ENCODE assay signal across 9 mouse cellular contexts in genomic region chr9:88404088-88404487, GRCm38 (mm10). TPM values are rescaled to one million over a fixed set of nuclear protein-coding genes. Genes with fewer than 3 reads are reported as not detected.
DNase-seq lines count a peak whose midpoint lies in the region; ATAC-seq and TF ChIP-seq lines count a peak whose summit lies in the region.
"Had no signal": no experiment of that assay in that cellular context is flagged by ENCODE, and none has a peak within 500 bp of the region (broad histone marks: within the 10 kb centered on the region; RNA-seq: fewer than 3 reads in every experiment).

No protein-coding gene starts in this region.

- H3K4me1 ChIP-seq in embryonic facial prominence, embryonic 14.5 days (ENCODE audit: control insufficient read depth, insufficient read depth, low read length): no peaks in the 10 kb centered on the region
- H3K4me1 ChIP-seq in embryonic facial prominence, embryonic 10.5 days: no peaks in the 10 kb centered on the region
- H3K4me1 ChIP-seq in liver, embryonic 11.5 days (replicated peaks; ENCODE audit: control insufficient read depth, insufficient read depth, low read length): no peaks in the 10 kb centered on the region
- H3K4me1 ChIP-seq in intestine, postnatal 0 days (replicated peaks; ENCODE audit: control insufficient read depth, insufficient read depth, low read length): no peaks in the 10 kb centered on the region

- H3K27me3 ChIP-seq in embryonic facial prominence, embryonic 14.5 days (replicated peaks; ENCODE audit: control insufficient read depth, insufficient read depth, low read length): no peaks in the 10 kb centered on the region
- H3K27me3 ChIP-seq in embryonic facial prominence, embryonic 10.5 days (replicated peaks; ENCODE audit: low read depth, poor library complexity, severe bottlenecking): no peaks in the 10 kb centered on the region
- H3K27me3 ChIP-seq in liver, embryonic 11.5 days (replicated peaks; ENCODE audit: control insufficient read depth, insufficient read depth, low read length): no peaks in the 10 kb centered on the region
- H3K27me3 ChIP-seq in intestine, postnatal 0 days (replicated peaks; ENCODE audit: control insufficient read depth, insufficient read depth, low read length): no peaks in the 10 kb centered on the region

- H3K4me2 ChIP-seq in embryonic facial prominence, embryonic 14.5 days (ENCODE audit: low read depth, low read length): no peak overlapping the region
- H3K4me2 ChIP-seq in liver, embryonic 11.5 days: peak overlapping the region; percentile 31; the same call in 1 of the 2 replicates
- no peak overlapping the region for H3K4me2 ChIP-seq in intestine, postnatal 0 days (replicated peaks; ENCODE audit: low read depth)

- TF ChIP-seq CTCF in intestine, postnatal 0 days (IDR thresholded peaks at IDR 0.05; ENCODE audit: low read depth): no peak

- peaks cover 36% of the 10 kb centered on the region; the same call in 1 of the 2 replicates for H3K36me3 ChIP-seq in embryonic facial prominence, embryonic 14.5 days (ENCODE audit: control insufficient read depth, insufficient read depth, low read length)
- peaks cover 29% of the 10 kb centered on the region for H3K36me3 ChIP-seq in embryonic facial prominence, embryonic 10.5 days (replicated peaks)
- peaks cover 6% of the 10 kb centered on the region; the same call in 1 of the 2 replicates for H3K36me3 ChIP-seq in liver, embryonic 11.5 days (ENCODE audit: control insufficient read depth, insufficient read depth, low read length)
- peaks cover 27% of the 10 kb centered on the region for H3K36me3 ChIP-seq in intestine, postnatal 0 days (ENCODE audit: control insufficient read depth, insufficient read depth)

- H3K27ac ChIP-seq in embryonic facial prominence, embryonic 14.5 days (replicated peaks; ENCODE audit: low read depth, low read length): no peak overlapping the region
- no peak overlapping the region for H3K27ac ChIP-seq in embryonic facial prominence, embryonic 10.5 days (replicated peaks)
- H3K27ac ChIP-seq in liver, embryonic 11.5 days (ENCODE audit: low read depth, low read length): no peak overlapping the region
- no peak overlapping the region for H3K27ac ChIP-seq in intestine, postnatal 0 days (ENCODE audit: low read depth, low read length)

- H3K9ac ChIP-seq in embryonic facial prominence, embryonic 14.5 days (ENCODE audit: low read depth, low read length): no peak overlapping the region
- no peak overlapping the region for H3K9ac ChIP-seq in liver, embryonic 11.5 days (ENCODE audit: low read depth, low read length)
- H3K9ac ChIP-seq in intestine, postnatal 0 days (ENCODE audit: low read depth, low read length): no peak overlapping the region

- WGBS in embryonic facial prominence, embryonic 14.5 days: 57% methylated on average over 10 of the region's 10 CpGs
- 71% methylated on average over 10 of the region's 10 CpGs for WGBS in embryonic facial prominence, embryonic 10.5 days
- WGBS in liver, embryonic 11.5 days: 40% methylated on average over 10 of the region's 10 CpGs
- WGBS in intestine, postnatal 0 days: 77% methylated on average over 10 of the region's 10 CpGs

- peak; percentile 65 for DNase-seq in embryonic facial prominence, embryonic 14.5 days (ENCODE audit: low spot score)
- no peak for DNase-seq in embryonic facial prominence, embryonic 10.5 days (ENCODE audit: low spot score)
- peak; percentile 73 to 78 for DNase-seq in B cell, adult 2 months
- peak; percentile 10 for DNase-seq in gastrocnemius, postnatal 10 days
- no peak for DNase-seq in liver, embryonic 11.5 days (ENCODE audit: low spot score)
- DNase-seq in skeletal muscle tissue, adult 2 months (ENCODE audit: low read depth, low spot score): peak; percentile 31
- DNase-seq in cerebellum, adult 11-12 months: no peak

- no peaks in the 10 kb centered on the region for H3K9me3 ChIP-seq in embryonic facial prominence, embryonic 14.5 days (ENCODE audit: control insufficient read depth, low read length)
- H3K9me3 ChIP-seq in embryonic facial prominence, embryonic 10.5 days: no peaks in the 10 kb centered on the region
- H3K9me3 ChIP-seq in liver, embryonic 11.5 days (ENCODE audit: control insufficient read depth, low read length): no peaks in the 10 kb centered on the region
- no peaks in the 10 kb centered on the region for H3K9me3 ChIP-seq in intestine, postnatal 0 days (ENCODE audit: control insufficient read depth)

- ATAC-seq in embryonic facial prominence, embryonic 14.5 days (ENCODE audit: low read depth): no peak; the same call in 1 of the 2 replicates
- peak; percentile 92 for ATAC-seq in liver, embryonic 11.5 days (replicated peaks; ENCODE audit: low FRiP score)
- no peak for ATAC-seq in intestine, postnatal 0 days

- H3K4me3 ChIP-seq in embryonic facial prominence, embryonic 14.5 days (ENCODE audit: low read depth, low read length): no peak overlapping the region
- H3K4me3 ChIP-seq in embryonic facial prominence, embryonic 10.5 days: no peak overlapping the region
- H3K4me3 ChIP-seq in liver, embryonic 11.5 days (ENCODE audit: low read depth, low read length): no peak overlapping the region
- no peak overlapping the region for H3K4me3 ChIP-seq in intestine, postnatal 0 days (ENCODE audit: low read depth, low read length)

RNA-seq across cellular contexts. Expression of gene Snx14, which starts 34.7 kb away (rescaled TPM):
- 24.6 and 25.1 TPM in 2 replicates for polyA plus RNA-seq in embryonic facial prominence, embryonic 14.5 days (2014; fragmentation: Nextera tagmentation; extraction: Ambion mirVana)
- polyA plus RNA-seq in embryonic facial prominence, embryonic 10.5 days (2016; fragmentation: Nextera tagmentation; extraction: Ambion mirVana): 17.9 and 18.4 TPM in 2 replicates
- 10 to 100 TPM; 17.3 to 19.7 TPM for total RNA-seq in gastrocnemius, postnatal 10 days (2021)
- polyA plus RNA-seq in liver, embryonic 11.5 days (2014; fragmentation: Nextera tagmentation; extraction: Ambion mirVana): 19.6 and 23.9 TPM in 2 replicates
- polyA plus RNA-seq in intestine, postnatal 0 days (2015; fragmentation: Nextera tagmentation; extraction: Ambion mirVana): 17.7 and 18.4 TPM in 2 replicates

RNA-seq across cellular contexts. Expression of gene Gm20537, which starts 52.3 kb away (rescaled TPM):
- polyA plus RNA-seq in embryonic facial prominence, embryonic 14.5 days (2014; fragmentation: Nextera tagmentation; extraction: Ambion mirVana): 0.58 and 1.2 TPM in 2 replicates
- 1.2 and 1.7 TPM in 2 replicates for polyA plus RNA-seq in embryonic facial prominence, embryonic 10.5 days (2016; fragmentation: Nextera tagmentation; extraction: Ambion mirVana)
- not detected for total RNA-seq in gastrocnemius, postnatal 10 days (2021)
- not detected in 2 replicates for polyA plus RNA-seq in liver, embryonic 11.5 days (2014; fragmentation: Nextera tagmentation; extraction: Ambion mirVana)
- polyA plus RNA-seq in intestine, postnatal 0 days (2015; fragmentation: Nextera tagmentation; extraction: Ambion mirVana): not detected in 2 replicates
- polyA plus RNA-seq: gonadal fat pad, adult 2 months had no signal

Comparison
In these comparisons a context has a peak if more than half of its experiments do, and no peak if none do; other contexts are left out.
1. DNase-seq: peak in embryonic facial prominence, embryonic 14.5 days (single experiment), B cell, adult 2 months (2 of 2), gastrocnemius, postnatal 10 days (single experiment) and skeletal muscle tissue, adult 2 months (single experiment); none in embryonic facial prominence, embryonic 10.5 days (single experiment), liver, embryonic 11.5 days (single experiment) and cerebellum, adult 11-12 months (single experiment).